Mouse (Mus musculus): ENCODE measurements around the gene Nacc1.
A peak's percentile ranks its signal among the peaks of the same experiment; 100 is the strongest.

Nacc1 gene

DNA sequence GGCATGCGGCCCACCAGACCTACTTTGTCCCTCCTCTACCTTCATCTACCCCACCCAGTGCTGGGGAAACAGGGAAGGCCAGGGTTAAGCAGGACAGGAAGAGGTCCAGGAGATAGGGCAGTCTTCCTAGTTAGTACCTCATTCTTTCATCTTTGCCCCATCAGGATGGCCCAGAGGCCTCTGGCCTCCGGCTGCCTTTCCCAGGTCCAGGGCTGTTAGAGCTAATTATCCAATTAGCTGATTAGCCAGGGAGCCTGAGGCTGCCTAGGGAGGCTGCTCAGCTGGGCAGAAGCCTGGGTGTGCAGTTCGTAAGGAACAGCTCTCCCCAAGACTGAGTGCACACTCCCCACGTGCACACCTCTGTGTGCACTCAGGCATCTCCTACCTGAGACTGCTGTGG, 25.7 kb upstream of the Nacc1 start:
- DNase-seq: no peak

DNA sequence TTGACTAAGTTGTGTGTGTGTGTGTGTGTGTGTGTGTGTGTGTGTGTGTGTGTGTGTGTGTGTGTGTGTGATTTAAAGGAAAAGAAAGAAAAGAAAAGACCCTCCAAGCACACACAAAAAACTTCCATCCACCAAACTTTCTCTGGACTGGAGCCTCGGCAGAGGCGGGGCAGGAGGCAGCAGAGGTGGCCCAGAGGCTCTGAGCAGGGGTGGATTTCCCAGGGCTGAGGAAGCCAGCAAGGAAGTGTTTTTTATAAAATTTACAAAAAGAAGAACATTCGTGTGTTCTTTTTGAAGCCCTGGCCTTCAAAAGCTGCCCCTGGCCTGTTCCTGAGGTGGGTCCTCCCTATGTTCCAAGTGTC, 25.1 kb upstream of the Nacc1 start:
- DNase-seq: no peak

DNA sequence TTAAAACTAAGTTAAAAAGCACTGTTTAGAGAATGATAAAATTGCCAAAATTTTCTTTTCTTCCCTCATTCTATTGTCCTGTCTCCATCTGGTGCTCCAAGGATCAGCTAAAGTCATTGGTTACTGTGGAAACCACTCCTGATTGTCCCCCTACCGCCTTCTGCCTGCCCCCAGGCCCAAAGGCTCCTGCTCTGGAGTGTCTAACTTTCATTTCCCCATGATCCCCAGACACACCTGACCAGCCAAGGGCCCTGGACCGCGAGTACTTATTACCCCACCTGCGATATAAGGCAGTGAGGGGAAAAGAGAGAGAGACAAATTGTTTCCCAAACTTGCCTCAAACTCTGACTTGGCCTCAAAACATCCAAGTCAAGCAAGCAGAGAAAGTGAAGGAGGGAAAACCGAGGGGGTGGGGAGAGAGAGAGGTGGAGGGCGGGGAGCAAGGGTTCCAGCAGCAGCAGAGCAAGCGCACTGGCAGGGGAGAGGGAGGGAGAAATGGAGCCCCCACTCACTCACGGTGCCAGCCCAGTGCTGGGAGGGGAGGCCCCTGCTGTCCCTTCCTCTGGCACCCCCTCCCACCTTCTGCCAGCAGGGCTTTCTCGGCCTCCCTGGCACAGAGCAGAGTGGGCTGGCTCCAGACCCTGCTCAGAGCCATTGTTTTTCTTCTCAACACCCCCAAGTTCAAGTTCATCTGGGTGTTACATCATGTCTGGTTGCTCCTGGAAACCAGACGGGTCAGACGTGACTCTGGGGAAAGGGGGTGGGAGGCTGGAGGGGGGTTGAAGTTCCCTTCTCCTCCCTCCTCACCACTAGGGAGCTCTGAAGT, 24.5 kb upstream of the Nacc1 start:
- peak; percentile 90 for DNase-seq

DNA sequence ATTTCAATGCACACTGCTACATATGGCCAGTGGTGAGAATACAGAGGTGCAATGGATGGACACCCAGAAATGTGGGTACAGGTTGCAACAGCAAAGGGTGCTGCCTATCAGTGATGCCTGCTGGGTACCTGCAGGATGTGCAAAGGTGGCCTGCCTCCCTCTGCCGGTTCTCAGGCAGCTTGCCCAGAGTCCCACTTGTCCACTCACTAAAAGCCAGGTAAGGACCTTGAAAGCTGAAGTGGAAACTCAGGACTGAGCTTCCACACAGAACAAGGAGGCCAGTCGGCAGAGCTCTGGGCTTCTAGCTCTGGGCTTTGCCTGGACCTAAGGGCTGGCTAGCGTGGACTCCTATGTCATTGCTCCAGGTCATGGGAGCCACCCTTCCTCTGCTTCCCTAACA, 23.6 kb upstream of the Nacc1 start:
- DNase-seq: peak; percentile 50

DNA sequence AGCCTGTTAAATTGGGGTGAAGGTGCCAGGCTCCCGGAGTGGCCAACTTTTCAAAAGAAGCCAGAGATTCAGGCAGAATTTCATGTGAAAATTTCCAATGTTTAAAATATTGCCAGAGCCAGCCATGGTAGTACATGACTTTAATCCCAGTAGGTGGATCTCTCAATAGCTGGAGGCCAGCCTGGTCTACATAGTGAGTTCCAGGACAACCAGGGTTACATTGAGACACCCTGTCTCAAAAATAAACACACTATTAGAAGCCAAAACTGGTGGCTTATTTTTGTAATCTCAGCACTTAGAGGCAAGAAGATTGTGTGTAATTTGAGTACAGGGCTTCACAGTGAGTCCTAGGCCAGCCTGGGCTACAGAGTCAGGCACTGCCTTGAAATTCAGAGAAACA, 22.3 kb upstream of the Nacc1 start:
- no peak for DNase-seq

DNA sequence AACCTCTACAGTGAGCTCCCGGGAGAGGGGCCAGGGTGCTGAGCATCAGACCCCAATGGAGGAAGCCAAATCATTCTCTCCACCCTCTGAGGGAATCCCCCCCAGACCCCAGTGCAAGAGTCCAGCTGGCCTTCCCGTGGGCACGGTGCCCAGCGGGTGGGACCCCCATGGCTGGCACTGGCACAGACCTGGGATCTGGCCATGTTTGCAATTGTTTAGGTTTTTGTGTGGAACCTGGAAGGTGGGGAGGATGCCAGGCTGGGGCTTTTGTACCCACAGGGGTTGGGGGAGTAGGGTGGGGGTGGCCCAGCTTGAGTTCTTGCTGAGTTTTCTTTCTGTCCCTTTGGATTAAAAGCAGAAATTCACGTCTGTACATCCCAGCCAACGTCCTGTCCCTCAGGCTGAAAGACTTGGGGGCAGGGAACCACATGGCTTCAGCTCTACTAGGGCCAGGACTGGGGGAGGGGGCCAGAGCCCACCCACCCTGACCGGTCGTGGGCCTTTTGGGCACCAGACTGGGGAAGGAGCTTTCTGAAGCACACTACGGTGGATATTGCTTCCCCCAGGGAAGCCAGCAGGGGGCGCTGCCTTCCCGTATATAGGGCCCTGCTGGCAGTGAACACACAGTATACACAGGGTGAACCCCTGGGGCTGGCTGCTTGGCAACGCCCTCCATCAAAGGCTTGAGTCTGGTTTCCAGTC, 21.3 kb upstream of the Nacc1 start:
- peak; percentile 92 for DNase-seq

DNA sequence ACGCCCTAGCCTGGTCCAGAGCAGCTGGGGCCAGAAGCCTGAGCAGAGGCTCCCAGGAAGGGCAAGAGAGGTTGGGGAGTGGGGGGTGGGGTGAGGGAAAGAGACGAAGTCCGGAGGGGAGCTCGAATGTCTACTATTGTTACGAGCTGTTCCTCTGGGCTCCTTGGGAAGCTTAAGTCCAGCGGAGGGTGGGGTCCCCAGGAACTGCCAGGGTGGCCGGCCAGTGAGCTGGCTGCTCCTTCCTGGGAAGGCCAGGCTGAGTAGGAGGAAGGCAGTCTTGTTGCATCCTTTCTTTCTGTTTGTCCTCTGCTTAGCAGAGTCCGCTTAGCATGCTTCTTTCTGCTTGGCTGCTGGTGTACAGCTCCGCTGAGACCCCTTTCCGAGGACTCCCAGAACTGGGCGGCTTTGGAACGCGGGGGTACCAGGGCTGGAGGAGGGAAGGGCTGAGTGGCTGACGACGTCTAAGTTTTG, 20.4 kb upstream of the Nacc1 start:
- DNase-seq: peak; percentile 69

DNA sequence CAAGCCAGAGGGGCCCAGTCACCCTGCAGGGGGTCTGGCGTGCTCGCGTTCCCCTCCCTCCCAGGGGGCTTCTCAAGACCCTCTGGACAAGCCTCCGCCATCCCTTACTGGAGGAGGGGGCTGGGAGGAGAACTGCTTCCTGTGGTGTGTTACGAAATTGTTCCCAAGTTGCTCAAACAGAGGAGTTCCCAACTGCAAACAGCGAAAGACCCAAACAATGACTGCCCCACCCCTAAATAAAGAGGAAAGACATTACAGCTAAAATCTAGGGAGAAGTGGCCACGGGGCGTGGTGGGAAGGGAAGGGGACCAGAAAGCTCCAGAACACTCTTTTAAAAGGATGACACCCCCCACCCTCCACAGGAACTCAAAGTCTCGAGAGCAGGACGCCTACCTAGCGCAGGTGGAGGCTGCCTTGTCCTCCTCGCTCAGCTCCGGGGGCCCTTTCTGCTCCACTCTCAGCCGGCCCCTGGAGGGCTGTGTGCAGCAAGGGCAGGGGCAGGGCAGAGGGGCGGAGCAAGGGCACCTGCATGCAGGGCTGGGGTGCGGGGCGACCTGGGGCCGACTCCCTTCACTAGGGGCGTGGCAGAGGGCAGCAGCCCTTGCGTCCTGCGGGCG, 19.7 kb upstream of the Nacc1 start:
- peak; percentile 81 for DNase-seq

DNA sequence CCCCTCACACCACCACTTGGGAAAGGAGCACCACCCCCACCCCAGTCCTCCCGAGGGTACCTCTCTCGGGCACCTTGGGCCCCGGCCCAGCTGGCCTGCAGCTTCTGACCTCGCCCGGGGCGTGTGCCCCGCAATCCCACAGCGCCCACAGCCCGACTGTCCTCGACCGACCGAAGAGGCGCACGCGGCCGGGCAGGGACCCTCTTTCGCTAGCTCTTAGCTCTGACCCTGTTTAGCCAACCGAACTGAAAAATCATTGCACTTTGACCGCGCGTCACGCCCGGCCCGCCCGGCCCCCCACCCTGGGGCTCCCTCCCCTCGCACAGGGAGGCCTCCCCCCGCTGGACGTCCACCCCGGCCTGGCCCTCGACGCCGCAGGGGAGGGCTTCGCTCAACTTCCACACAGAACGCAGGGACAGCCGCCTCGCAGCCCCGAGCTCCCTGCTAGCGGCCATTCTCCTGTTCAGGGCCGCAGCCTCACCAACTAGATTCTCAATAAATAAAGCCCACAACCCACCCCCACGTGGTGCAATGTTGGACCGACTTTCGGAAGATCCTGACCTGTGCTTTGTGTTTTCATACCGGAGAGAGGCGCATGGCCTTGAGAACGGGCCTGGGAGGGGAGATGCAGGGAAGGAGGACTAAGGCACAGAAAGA, 19.1 kb upstream of the Nacc1 start:
- peak; percentile 53 for DNase-seq

DNA sequence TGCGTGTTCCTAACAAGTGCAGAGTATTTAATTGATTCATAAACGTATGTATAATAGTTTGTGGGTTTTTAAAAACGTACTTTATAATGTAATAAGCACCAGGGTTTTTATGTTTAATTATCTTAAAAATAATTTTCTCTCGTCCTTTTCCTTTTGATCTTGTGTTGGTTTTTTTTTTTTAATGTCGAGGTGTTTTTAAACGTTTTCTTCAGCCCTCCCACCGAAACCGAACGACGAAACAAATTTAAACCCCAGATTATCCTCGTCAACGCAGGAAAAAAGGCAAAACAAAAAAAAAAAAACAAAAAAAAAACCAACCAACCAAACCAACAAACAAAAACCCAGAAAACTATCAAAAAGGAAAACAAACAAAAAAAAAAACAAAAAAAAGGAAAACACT, 18.3 kb upstream of the Nacc1 start:
- no peak for DNase-seq

DNA sequence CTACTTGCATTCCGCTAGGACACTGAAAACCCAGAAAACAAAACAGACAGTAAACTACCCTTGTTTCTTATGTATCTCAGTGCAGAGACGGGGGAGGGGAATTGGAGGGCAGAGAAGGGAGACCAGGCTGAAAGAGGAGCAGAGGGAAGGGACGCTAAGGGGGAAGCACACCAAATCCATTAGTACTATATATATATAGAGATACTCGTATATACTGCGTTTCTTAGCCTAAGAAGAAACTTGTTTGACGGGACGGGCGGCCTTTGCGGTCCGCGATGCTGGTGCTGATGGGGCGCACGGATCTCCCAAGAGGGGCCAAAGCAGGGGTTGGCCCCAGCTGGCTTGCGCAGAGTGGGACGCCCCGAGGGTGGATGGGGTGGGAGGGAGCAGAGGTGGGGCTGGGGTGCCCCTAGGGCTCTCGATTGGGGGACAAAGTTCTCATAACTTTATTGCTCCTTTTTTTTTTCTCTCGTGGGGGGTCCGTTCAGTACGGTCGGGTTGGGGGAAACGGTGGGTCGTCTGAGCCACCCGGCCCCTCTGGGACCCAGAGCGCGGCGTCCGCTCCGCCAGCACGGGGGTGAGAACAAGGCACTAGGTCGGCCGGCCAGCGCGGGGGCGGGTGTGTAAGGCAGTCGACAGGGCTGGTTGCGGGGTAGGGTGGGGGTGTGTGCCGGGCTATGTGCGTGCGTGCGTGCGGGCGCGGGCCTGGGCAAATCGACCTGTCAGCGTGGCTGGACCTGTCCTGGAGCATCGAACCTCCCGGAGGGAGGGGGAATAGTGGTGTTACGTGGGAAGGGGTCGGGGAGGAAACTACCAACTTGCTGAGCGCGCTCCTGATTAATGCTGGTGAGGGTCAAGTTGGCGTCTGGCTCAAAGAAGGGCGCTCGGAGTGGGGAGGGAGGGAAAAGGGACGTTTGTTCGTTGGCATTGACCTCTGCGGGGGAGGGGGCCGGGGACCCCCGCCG, 17.5 kb upstream of the Nacc1 start:
- DNase-seq: peak; percentile 60

DNA sequence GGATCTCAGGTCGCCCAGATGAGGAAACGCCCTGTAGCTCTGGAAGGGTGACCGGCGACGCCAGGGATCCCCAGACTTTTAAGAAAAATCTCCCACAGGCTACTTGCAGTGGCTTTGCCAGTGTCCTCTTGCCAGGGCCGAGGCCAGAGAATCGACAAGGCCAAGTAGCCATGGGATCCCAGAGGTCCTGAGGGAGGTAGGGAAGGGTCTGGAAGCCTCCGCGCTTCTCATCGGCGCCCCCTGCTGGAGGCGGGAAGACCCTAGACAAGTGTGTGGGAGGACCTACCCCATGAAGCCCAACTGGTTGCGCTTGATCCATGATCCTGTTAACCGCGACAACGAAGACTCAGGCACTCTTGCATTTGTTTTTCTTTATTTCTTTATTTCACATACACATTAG, 16.7 kb upstream of the Nacc1 start:
- DNase-seq: peak; percentile 90

DNA sequence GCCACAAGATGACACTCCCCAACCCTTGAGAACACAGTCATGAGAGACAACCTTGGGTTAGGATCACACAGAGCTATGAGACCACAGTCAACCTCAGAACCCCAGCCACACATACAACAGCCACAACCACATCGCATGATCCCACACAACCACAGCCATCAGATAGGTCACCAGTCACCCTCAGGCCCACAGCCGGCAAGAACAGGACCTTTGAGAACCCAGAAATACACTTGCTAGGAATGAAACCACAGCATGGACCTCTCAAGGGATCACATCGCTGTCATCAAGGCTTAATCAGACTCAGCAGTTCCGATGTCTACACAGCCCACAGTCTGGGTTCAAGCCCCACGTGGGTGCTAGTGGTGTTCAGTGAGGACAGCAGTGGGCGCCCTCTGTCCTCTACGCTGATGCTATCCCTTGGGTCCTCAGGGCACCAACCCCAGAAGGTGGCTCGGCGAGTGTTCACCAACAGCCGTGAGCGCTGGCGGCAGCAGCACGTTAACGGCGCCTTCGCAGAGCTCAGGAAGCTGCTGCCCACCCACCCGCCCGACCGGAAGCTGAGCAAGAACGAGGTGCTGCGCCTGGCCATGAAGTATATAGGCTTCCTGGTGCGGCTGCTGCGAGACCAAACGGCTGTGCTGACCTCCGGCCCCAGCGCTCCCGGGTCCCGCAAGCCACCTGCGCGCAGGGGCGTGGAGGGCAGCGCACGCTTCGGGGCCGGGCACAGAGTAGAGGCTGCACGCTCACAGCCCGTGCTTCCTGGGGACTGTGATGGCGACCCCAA, 16.0 kb upstream of the Nacc1 start:
- DNase-seq: no peak

DNA sequence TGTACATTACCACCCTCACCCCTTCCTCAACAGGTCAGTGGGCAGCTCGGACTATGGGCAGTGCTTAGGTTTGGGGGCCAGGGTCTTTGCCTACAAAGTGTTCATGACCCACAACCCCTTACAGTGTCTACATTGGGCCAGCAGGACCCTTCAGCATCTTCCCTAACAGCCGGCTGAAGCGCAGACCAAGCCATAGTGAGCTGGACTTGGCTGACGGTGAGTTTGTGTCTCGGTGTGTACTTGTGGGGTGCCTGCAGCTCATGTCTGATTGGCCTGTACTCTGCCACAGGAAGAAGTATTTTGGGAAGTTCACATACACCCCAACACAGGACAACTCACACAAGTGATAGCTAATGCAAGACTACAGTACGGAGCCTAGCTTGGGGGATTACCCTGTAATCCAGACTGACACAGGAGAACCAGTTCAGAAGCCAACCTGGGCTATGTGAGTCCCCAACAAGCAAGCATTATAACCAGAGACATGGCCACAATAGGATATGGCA, 15.4 kb upstream of the Nacc1 start:
- no peak for DNase-seq

DNA sequence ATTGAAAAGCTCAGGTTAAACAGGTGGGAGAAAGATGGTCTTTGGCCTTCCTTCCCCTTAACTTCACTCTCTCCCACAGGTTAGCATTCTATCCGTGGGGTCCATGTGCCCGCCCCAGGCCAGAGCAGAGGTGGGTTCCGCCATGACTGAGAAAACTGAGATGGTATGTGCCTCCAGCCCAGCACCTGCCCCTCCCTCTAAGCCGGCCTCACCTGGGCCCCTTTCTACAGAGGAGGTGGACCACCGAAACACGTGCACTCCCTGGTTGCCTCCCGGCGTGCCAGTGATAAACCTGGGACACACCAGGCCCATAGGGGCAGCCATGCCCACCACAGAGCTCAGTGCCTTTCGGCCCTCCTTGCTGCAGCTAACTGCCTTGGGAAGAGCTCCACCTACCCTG, 14.9 kb upstream of the Nacc1 start:
- no peak for DNase-seq

DNA sequence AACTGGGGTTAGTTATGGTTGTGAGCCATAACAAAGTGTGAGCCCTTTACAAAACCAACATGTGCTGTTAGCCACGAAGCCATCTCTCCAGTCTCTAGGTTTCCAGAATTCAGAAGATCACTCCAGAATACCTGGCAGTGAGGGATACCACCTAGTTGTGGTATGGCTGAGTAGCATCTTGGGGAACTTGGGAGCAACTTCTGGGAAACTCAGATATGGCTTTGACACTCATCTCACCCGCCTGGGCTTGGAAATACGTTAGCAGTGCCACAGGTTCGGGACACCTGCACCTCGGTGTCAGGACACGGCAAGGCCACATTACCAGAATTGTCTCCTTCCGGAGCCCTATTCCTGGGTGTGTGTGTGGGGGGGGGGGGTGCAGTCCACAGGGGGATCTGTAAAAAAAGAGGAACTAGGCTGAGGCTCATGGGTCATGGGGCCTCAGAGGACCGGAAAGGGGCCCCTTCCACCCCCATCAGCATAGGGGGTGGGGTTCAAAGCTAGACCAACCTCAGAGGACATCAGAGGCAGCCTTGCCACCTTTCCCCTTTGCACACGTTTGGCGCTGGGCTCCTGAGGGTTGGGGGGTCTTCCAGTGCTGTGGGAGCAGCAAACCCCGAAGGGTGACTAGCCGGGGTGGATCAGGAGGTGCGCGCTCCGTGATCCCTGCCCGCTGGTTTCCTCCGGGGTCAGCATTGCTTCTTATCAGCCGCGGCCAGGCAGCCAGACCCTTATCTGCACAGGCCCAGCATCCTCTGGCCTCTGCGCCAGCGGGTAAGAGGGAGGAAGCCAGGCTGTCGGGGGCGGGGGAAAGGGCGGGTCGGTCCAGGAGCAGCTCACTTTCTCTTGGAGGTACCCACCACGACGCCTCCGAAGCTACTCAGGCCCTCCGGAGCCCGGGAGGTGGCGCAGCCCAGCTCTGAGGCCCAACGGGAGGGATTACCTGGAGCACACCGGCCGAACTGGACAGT, 13.6 kb upstream of the Nacc1 start, which contains the start of gene Lyl1:
Gene Lyl1 (plus strand): TSS at position 517 of the 971 bp plus-strand sequence.
- DNase-seq: peak; percentile 89

DNA sequence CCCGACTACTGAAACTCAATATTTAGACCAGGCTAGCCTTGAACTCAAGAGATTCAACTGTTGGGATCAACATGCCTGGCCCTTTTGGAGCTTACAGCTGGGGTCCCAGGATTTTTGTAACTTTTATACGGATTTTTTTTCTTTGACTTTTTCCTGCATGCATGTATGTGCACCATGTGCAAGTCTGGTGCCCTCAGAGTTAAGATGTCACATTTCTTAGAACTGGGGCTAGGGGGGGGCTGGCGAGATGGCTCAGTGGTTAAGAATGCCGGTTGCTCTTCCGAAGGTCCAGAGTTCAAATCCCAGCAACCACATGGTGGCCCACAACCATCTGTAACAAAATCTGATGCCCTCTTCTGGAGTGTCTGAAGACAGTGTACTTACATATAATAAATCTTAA, 12.9 kb upstream of the Nacc1 start:
- no peak for DNase-seq

DNA sequence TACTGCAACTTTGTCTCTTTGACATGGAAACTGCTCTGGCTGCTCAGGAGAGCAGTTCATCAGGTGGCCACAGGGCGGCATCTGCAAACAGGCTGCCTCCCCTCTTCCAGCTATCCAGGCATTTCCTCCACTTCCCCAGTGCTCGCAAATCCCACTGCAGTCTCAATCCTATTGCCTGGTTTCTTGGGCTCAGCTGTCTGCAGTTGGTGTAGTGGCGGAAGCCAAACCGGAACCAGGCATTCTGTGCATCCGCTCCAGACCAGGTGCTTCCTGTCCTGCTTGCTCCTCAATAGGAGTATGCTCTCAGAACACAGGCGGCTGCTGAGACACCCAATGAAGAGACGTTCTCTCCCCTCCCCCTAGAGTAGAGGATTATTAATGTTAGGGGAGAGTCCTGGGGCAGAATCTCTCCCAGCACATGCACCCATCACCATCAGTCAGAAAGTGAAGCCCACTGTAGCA, 12.2 kb upstream of the Nacc1 start:
- DNase-seq: peak; percentile 86

DNA sequence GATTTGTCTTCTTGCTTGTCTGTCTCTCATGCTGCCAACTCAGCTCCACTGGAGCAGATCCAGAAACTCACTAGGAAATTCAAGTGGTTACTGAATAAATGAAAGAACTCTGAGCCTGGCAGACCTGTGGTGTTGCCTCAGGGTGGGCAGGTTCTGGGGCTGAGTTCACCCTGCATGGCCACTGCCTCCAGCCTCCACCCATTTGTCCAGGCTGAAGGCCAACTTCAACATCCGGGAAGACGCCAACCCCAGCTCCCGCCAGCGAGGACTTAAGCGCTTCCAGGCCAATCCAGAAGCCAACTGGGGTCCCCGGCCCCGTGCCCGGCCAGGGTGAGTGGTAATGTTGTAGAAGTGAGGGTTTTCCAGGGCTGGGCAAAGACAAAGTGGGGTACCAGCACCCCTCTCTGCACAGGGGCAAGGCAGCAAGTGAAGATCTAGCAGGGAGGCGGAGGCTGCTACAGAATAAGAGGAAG, 11.3 kb upstream of the Nacc1 start:
- DNase-seq: peak; percentile 86

DNA sequence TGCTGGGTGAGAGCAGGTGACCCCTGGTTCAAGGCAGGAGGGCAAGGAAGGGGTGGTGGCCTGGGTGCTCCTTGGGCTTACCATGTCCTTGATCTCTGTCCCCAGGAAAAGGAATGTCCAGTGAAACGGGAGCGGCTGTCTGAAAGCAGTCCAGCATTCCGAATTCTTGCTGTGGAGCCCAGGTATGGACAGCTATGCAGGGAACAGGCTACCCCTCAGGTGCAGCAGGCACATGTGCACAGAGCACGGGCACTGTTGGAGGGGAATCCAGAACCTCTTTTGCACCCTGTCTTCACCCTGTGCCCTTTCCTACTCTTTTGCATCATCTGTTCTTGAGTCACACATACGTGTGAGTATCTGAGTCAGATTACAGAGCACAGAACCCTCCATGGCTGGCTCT, 10.6 kb upstream of the Nacc1 start:
- no peak for DNase-seq

Data from lung, postnatal 10 days (tissue).